Mouse (Mus musculus) thymus, postnatal 14 days (tissue): ENCODE data around the gene Aak1.
"Not testable (repeated sequence)": the region's sequence is repeated elsewhere in the genome, so short reads cannot be mapped to it uniquely, and the experiment has no call there.

Experiments used
- DNase-seq: peaks from one replicate; pipeline ENCODE4 v3.0.0; 2021

Aak1 gene

DNA sequence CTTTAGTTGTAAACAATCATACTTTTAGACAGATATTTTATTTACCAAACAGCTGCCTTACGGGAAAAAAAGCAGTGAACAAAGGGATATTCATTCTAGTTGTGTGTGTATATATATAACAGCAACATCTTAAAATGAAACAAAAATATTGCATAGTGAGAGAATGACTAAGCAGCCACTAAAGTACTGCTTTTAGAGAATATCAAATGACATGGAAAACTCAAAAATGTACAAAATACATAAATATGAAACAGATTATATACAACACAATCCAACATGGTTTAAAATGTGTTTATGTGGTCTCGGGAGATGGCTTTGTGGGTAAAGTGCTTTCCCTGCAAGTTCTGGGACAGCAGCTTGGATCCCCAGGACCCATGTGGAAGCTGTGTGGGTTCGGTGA lies 5.7 kb upstream of the Aak1 start:
- no peak for DNase-seq

DNA sequence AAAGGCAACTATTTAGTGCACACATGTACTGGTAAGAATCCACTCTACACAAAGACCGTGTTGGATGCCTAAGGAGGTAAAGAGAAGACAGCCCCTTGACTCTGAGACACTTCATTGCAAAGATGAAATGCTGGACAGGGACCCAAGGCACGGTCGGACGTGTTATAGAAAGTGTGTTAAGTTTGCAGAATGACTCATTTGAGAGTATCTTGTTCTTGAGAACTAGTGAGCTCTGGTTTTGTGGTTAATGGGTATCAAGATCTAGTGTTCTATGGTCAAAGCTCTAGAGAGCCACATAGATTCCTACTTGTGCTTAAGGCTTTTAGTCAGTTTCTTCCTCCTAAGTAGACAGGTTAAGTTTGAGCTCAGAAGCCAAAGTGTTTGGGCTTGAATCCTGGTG lies 2.9 kb upstream of the Aak1 start:
- DNase-seq = no peak

DNA sequence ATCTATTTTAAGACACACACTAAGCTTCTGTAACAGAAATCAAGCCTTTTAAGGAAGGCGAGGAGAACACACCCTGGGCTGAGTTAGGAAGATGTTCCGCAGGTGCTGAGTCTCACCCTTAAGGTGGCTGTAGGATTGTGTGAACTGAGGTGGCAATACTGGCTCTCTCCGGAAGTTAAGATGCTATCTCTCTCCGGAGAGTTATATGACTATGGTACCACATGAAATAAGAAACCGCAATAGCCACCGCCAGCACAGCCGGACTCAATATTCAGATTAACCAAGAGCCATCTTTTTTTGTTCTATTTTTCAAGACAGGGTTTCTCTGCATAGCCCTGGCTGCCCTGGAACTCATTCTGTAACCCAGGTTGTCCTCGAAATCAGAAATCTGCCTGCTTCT lies 1.5 kb upstream of the Aak1 start:
- DNase-seq = peak; percentile 20

DNA sequence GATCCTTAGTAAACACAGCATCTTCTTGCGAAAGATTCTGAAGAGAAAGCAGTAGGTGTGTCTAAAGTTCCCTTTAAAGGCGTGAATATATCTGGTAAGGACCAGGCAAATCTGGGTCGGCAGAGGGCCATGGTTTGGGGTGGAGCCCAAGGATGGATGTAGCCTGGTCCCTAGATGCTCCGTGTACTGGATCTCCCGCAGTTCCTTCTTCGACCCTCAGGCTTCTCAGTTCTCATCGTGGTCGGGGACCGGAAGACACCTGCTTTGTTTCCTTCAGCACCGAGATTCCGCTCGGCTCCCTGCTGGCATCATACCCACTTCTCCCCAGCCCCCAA lies 770 bp upstream of the Aak1 start:
- no peak for DNase-seq

DNA sequence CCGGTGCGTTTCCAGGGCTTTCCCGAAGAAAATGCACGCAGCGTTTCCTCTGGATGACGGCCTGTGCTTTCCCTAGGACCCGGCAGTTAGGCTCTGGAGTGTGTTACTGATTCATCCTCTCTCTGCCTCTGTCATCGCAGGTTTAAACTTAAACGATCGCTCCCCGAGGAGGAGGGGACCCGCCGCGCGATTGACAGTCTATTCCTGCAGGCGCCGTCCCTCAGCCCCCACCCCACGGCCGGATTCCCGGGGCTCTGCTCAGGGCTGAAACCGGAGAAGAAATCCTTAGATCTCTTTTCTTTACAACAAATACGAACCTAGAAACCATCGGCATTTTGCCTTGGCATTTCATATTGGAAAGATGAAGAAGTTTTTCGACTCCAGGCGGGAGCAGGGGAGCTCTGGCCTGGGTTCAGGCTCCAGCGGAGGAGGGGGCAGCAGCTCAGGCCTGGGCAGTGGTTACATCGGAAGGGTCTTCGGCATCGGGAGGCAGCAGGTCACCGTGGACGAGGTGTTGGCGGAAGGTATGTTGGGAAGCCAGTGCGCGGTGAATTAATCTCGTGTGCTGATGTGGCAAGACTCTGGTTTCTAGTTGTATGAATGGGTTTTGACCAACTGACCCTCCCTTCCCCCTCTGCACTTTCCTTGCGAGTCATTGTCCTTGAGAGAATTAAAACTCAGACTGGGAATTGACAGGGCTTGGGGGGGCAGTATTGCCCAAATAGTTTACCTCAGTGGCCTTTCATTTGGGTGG lies 552 bp downstream of the Aak1 start:
- peak; percentile 72 for DNase-seq

DNA sequence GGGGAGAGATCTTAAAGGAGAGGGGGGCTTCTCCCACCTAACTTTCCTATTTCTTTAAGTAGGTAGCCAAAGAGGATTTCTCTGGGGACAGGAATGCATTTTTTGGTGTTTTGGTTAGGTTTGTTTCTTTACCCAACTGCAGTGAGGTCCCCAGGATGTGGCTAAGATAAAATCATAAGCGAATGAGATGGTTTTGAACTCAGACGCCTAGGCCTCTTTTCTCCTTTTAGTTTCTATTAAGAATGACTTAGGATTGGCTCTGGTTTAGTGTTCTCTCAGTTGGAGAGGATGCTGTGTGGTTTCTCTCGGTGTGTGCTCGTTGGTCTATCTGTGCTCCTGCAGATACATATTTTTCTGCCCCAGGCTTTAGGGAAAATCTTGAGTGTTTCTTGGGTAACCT lies 1.3 kb downstream of the Aak1 start:
- peak; percentile 41 for DNase-seq

DNA sequence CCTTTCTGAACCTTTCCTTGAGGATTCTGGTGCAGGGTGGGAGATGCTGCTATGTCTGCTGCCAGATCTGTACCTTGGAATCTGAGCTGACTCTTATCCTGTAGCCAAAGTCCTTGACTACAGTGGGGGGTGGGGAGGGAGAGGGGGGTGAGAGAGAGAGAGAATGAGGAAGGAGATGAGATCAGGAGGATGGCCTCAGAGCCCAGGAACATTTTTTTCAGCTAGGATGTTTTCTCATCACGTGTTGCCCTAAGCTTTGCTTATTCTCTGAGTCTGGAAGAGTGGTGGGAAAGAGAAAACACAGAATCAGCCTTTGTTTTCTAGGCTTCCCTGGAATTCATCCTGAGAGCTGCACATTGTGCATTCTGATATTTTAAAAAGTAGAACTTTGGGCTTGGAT lies 2.2 kb downstream of the Aak1 start:
- DNase-seq = no peak

DNA sequence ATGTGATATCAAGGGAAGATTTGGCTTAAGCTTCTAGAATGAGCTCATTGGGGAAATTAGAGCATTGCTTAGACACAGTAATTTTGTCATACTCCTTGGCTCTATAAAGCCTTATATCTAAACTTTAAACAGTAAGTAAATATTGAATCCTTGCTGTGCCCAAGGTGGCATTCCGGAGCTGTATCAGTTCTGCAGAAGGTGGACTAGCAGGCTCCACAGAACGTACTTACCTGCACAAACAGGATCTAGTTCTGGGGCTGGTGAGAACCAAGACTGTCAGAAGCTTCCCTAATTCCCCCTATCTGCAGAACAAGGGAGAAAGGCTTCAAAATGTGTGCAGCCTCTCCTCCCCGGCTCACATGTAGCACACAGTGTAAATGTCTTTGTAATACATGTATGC lies 4.6 kb downstream of the Aak1 start:
- DNase-seq = no peak

DNA sequence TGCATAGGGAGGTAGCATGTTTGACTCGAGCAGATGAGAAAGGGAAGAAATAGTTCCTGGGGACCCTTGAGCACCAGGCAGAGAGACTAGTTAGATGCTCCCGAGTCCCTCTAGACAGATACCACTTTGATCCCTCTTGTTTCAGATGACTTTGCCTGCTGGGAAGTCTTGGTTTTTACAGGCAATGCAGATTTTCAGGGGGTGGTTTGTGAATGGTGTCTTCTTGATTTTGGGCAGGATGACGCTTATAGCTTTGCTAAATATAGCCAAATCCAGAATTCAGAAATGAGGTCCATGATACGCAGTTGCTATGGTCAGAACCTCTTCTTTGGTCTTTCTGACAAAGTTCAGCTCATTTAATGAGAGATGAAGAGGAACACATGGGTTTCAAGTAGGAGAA lies 5.6 kb downstream of the Aak1 start:
- no peak for DNase-seq

DNA sequence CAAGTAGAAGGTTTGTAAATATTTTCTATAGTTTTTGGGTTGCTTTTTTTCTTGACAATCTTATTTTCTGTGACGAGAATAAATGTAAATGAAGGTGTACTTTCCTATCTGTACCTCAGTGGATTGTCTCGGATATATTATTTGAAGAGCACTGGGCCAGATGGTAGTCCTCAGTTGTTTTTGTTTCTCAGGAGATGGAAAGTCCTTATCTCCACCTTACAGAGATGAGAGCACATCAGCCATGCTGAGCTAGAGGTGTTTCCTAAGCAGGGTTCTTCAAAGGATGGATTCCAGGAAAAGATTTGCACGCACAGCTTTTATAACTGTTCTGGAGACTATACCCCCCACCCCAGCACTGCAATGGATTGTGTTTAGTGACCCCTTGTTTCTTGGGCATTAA lies 9.3 kb downstream of the Aak1 start:
- DNase-seq = no peak

DNA sequence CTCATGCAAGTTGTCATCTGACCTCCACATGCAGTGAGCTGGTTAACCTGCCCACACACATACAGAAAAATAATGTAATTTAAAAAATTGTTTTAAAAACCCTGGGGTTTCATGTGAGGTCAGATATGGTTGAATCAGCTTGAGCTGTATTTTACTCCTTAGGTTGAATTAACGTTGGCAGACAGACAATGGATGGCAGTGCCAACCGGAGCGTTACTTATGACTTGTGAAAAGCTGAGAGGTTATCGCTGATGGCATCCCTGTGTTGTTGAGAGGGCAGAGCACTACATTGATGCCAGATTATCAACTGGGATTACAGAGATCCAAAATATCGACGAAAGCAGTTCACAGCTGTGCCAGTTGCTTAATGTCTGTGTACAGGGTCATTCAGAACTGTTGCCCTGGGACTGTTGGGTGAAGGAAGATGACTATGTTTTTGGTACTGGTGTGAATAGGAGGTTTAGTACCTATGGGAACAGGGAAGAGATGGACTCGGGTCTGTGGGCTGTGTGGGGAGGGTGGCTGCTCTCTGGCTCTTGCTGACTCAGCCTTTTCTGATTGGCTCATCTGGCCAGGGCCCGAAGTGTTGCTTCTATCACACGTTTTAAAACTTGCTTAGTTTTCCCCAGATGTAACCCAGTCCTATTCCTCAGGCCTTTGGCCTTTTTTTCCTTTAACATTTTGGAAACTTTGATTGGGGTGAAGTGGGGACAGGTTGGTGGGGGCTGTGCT lies 11.6 kb downstream of the Aak1 start:
- no peak for DNase-seq

DNA sequence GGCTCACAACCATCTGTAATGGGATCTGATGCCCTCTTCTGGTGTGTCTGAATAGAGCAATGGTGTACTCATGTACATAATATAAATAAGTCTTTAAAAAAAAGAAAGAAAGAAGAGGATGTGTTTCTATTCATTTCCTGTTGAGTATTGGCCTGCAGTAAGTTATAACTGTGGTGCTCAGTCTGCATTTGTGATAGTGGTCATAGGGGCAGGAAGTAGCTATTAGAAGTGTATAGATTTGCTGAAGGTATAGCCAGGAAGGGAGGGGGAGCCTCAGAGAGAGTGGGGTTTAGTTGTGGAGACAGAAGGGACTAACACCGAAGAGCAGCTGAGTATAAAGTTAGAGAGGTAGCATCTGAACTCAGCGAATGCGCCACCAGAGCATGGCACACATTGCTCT lies 15.0 kb downstream of the Aak1 start:
- DNase-seq = no peak

DNA sequence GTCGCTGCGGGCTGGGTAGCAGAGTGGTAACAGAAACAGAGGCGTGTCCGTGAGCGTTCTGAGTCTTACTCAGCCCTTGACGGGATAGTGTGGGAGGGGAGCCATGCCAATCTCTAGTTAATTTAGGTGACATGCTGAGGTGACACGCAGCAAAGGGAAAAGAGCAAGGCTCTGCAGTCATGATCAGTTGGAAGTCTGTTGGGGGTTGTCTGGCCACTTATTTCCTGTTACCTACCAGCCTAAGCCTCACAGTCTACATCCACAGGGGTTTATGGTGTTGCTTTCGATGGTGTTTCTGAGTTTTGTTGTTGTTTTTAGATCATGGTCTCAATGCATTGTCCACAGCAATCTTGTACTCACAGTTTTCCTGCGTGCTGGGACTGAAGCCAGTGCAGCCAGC lies 21.0 kb downstream of the Aak1 start:
- no peak for DNase-seq

DNA sequence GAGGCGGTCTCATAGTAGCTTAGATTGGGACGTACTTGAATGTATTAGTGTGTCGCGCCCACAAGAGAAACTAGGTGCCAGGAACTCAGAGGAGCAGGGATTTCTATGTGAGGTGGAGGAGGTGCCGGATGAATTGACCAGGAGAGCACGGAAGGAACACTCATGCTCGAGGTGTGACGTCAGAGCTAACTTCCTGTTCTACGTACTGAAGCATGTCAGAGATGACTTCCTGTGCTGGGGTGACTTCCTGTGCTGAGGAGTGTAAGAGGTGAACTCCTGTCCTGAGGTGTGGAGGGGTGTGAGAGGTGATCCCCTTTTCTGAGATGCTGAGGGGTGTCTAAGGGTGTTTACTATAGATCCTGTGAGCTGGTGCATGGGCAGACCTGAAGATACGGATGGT lies 22.5 kb downstream of the Aak1 start:
- peak; percentile 49 for DNase-seq

DNA sequence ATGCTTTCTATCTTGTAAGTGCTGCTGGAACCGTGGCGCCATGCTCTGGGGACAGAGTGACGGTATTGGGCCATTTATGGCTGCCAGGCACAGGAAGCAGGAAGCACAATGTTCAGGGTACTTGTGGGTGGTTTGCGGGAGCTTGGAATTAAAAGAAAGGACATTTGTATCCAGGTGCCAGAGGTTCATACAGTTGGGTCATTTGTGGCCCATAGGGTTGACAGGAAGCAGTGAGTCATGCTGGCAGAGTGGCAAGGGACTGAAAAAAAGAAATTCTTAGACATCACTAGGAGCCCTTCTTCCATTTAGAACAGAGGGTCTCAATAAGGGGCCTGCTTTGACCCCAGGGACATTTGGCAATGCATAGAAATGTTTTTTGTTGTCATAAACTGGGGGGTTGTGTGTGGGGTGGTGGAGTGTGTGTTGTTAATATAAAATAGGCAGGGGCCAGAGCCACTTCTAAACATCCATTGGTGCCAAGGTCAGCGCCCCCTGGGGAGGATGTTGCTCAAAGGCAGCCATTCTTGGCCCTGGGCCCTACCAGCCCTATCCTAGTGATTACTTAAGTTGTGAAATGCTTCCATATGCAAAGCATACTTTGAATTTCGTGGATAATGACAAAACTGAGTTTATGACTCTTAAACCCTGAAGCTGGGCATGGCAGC lies 25.5 kb downstream of the Aak1 start:
- peak; percentile 25 for DNase-seq

DNA sequence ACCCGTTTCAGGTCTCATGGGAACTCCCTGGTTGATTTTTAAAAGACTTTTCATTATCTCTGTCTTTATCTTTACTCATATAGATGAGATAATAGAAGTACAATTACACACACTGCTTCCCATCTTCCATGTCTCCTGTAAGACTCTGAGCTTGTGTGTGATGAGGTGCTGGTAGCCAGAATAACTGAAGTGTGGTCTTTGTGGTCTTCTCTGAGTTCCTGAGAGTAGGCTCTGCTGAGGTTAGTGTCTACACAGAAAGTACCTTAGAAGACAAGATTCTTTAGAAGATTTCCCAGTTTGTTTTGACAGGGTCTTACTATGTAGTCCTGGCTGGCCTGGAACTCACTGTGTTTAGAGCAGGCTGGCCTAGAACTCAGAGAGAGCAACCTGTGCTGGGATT lies 27.1 kb downstream of the Aak1 start:
- DNase-seq = no peak

DNA sequence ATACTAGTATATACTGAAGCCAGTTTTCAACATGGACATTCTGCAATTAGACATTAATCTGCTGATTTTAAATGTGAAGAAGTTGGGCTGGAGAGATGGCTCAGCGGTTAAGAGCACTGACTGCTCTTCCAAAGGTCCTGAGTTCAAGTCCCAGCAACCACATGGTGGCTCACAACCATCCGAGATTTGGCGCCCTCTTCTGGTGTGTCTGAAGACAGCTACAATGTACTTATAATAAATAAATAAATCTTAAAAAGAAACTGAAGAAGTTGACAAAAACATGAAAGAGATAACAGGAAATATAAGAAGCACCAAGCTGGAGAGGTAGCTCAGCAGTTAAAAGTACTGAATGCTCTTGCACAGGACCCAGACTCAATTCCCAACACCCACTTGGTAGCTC lies 29.3 kb downstream of the Aak1 start:
- DNase-seq = not testable (repeated sequence)

DNA sequence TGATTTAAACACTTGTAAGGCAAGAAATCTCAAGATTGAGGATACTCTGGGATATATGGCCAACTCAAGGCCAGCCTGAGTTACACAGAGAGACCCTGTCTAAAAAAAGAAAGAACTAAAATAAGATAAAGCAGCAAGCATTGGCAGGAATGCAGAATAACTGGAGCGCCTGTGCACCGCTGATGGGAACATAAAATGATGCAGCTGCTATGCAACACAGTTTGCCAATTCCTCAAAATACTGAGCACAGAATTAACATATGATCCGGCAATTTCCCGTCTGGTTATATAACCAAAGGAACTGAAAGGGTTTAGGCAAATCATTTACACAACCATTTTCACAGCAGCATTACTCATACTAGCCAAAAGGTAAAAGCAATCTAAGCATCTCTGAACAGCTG lies 30.0 kb downstream of the Aak1 start:
- DNase-seq = no peak

DNA sequence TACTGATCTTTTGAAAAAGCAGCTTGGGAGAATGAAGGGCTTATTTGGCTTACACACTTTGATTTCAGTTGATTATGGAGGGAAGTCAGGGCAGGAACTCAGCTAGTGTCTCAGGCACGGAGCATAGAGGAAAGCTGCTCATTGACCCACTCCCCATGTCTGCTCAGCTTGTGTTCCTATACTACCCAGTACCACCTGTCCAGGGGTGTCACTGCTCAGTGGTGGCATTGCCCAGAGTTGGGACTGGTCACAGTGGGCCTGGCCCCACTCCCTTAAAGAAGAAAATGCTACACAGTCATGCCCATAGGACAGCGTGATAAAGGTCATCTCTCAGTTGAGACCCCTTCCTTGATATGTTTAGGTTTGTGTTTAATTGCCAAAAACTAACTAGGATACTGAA lies 34.9 kb downstream of the Aak1 start:
- no peak for DNase-seq

DNA sequence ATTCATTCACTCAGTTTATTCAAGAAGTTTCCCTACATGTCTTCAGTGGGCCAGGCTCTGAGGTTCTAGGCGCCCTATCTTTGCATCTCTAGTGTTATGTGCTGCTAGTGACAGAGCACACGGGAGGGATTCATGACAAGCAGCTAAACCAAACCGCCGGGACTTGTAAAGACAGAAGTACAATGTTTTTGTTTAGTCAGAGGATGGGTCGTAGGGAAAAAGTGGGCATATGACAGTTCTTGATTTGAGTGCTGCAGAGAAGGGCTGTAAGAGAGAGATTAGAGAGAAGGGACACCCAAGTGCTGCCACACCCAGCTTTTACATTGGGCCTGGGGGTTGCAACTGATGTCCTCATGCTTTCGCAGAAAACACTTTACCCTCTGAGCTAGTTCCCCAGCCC lies 35.4 kb downstream of the Aak1 start:
- DNase-seq = no peak

DNA sequence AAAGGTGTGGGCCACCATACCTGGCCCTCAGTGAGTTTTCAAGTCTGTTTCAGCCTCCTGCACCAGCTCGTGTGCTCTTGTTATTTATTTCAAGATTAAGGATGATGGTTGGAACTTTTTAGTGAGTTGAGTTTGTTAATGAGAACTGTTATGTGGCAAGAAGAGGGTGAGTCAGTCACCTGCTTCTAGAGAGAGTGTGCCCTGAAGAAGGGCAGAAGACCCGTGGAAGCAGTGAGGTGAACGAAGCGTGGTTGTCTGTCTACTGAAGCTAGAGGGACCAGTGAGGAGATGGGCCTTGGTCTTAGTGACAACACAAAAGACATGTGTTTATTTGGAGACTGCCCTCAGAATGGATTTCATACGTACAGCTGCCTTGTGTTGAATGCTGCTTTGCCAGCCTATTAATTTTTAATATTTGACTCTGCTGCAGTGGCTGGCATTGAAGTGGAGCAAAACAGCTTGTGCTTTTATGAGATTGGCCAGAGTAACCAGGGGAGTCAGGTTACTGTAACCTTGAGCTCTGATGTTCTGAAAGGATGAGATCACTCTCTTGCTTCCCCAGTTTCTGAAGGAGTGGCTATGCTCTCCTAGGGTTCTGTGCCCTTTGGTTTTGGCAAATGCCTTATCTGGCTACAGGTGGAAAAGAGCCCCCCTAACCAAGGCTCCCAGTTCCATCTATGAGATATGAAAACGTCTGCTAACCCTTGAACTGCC lies 36.7 kb downstream of the Aak1 start:
- no peak for DNase-seq

DNA sequence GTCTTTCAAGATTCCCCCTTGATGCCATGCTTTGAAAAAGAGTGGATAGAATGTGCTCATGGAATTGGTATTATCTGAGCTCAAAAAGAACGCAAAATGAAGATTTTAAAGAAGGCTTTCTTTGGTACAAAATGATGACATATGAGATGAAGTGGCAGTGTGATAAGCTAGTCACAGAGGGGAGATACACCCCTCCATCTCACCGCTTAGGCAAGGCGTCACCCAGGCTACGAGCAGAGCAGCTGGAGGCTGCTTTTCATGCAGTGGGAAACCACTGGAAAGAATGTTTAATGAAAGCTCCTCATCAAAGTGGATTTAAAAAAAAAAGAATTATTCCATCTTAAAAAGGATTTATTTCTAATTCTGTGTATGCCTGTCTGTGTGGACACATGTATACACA lies 37.5 kb downstream of the Aak1 start:
- no peak for DNase-seq

DNA sequence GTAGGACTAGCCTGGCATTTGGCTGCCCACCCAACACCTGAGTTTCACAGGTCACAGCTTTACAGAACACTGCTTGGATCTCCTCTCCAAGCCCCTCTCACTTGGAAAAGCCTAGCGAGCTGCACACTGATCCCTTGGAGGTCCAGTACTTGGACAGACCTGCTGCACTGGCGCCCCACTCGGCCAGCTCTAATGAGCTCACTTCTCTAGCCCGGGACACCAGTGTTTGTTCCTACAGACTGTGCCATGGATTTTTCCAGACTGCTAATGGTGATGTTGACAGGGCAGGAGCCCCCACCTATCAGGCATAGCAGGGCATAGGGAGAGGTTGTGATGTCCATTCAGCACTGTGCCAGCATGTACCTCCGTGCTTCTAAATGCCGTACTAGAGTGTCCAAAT lies 48.2 kb downstream of the Aak1 start:
- DNase-seq = no peak

DNA sequence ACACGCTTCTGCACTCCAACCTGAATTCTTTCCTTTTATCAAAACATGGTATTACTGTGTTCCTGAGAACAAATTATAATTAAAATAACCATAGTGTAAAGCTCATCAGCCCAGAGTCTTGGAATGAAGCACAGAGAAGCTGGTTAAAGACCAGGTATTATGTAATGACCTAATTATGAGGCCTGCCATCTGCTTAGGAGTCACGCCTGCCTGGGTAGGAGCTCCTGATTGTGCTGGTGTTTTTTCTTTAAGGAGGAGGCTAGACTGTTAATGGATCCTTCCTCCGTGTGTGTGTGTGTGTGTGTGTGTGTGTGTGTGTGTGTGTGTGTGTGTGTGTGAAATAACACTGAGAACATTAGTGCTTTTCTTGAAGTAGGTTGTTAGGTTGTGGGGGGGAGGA lies 49.7 kb downstream of the Aak1 start:
- no peak for DNase-seq
